Mouse (Mus musculus) forebrain, embryonic 16.5 days (tissue): ENCODE measurements around the gene Tagln3. TPM values are rescaled to one million over a fixed set of nuclear protein-coding genes. Genes with fewer than 3 reads are reported as not detected.

Source experiments
- ATAC-seq: fragments of 200-750 bp; cut with Nextera tagmentation; 2 replicates; pipeline ENCODE4 v1.8.0; 2017; ENCODE audit warnings: mild to moderate bottlenecking, moderate library complexity
- H3K27ac ChIP-seq: fragments of 300-500 bp; sonication (generic); 2 replicates; pipeline ENCODE4 v1.5.1; 2014; ENCODE audit warnings: low read length, control low read depth
- H3K27me3 ChIP-seq: fragments of 300-500 bp; sonication (generic); replicated peaks from 2 replicates; pipeline ENCODE4 v1.6.1; 2014; ENCODE audit warnings: low read length; ENCODE audit not compliant: control insufficient read depth, insufficient read depth
- H3K36me3 ChIP-seq: fragments of 300-500 bp; sonication (generic); 2 replicates; pipeline ENCODE4 v1.6.1; 2014; ENCODE audit not compliant: control insufficient read depth, insufficient read depth
- H3K4me1 ChIP-seq: fragments of 300-500 bp; sonication (generic); replicated peaks from 2 replicates; pipeline ENCODE4 v1.6.1; 2014; ENCODE audit warnings: low read length; ENCODE audit not compliant: control insufficient read depth, insufficient read depth
- H3K4me2 ChIP-seq: fragments of 300-500 bp; sonication (generic); 2 replicates; pipeline ENCODE4 v1.6.1; 2014; ENCODE audit warnings: mild to moderate bottlenecking, low read length, control low read depth
- H3K4me3 ChIP-seq: fragments of 300-500 bp; sonication (generic); replicated peaks from 2 replicates; pipeline ENCODE4 v1.5.1; 2014; ENCODE audit warnings: mild to moderate bottlenecking, low read length, control low read depth
- H3K9ac ChIP-seq: fragments of 300-500 bp; sonication (generic); replicated peaks from 2 replicates; pipeline ENCODE4 v1.6.1; 2014; ENCODE audit warnings: low read depth, low read length, control low read depth
- H3K9me3 ChIP-seq: fragments of 300-500 bp; sonication (generic); 2 replicates; pipeline ENCODE4 v1.6.1; 2016; ENCODE audit warnings: low read length; ENCODE audit not compliant: control insufficient read depth
- WGBS: fragments of 180-500 bp; shearing (Covaris S2); extraction: QIAGEN DNeasy Blood & Tissue Kit; methylation state at CpG from one replicate; pipeline ENCODE4 v1.1.7; 2014; 5-methylcytosine and 5-hydroxymethylcytosine counted together
- polyA plus RNA-seq: library from polyadenylated mRNA; unstranded; fragments of >200 nt; fragmentation: Nextera tagmentation; extraction: Ambion mirVana; gene quantifications from 2 replicates; pipeline ENCODE4 v1.2.1, GENCODE M21; 2015

The Tagln3 gene
- polyA plus RNA-seq, 1 experiment from 2014 or later = 473 TPM

- Histone ChIP-seq H3K4me1 (no peaks in the 10 kb centered on the region), H3K4me3 (no peak overlapping the region), H3K4me2 (no peak overlapping the region), H3K36me3 (no peaks in the 10 kb centered on the region), H3K9ac (no peak overlapping the region), H3K27me3 (no peaks in the 10 kb centered on the region), H3K27ac (no peak overlapping the region), H3K9me3 (no peaks in the 10 kb centered on the region)
- 50% methylated on average over 4 of the region's 4 CpGs for whole genome bisulfite sequencing
- no peak for ATAC-seq
Measured at GRCm38 (mm10) chr16:45670005-45670404, 54.4 kb downstream of the Tagln3 start.

- Histone ChIP-seq H3K36me3 (no peaks in the 10 kb centered on the region), H3K4me2 (no peak overlapping the region), H3K4me3 (no peak overlapping the region), H3K9ac (no peak overlapping the region), H3K4me1 (no peaks in the 10 kb centered on the region), H3K9me3 (no peaks in the 10 kb centered on the region), H3K27ac (no peak overlapping the region), H3K27me3 (no peaks in the 10 kb centered on the region)
- WGBS = 71% methylated on average over 3 of the region's 3 CpGs
- ATAC-seq = no peak
Measured at GRCm38 (mm10) chr16:45668178-45668577, 56.2 kb downstream of the Tagln3 start.

DNA sequence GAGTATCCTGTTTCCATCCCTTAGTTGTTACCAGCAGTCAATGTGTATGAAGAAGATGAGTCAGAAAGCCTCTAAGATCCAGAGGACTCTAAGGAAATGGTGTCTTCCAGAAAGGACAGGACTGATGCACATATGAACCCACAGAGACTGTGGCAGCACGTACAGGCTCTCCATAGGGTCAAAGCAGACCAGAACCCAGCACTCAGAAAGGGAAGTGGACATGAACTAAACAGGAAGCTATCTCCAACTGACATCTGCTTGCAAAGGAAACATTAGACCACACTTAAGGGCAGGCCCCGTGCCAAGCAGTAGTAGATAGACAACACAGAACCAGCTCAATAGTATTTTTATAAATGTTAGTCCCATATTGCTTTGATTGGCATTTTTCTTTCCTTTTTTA lies 58.3 kb downstream of the Tagln3 start:
- no peak overlapping the region for H3K9ac ChIP-seq
- H3K36me3 ChIP-seq = no peaks in the 10 kb centered on the region
- H3K4me1 ChIP-seq = no peaks in the 10 kb centered on the region
- no peaks in the 10 kb centered on the region for H3K27me3 ChIP-seq
- no peak overlapping the region for H3K4me2 ChIP-seq
- H3K4me3 ChIP-seq = no peak overlapping the region
- 77% methylated on average over 2 of the region's 2 CpGs for WGBS
- no peak for ATAC-seq
- H3K27ac ChIP-seq = no peak overlapping the region
- no peaks in the 10 kb centered on the region for H3K9me3 ChIP-seq

DNA sequence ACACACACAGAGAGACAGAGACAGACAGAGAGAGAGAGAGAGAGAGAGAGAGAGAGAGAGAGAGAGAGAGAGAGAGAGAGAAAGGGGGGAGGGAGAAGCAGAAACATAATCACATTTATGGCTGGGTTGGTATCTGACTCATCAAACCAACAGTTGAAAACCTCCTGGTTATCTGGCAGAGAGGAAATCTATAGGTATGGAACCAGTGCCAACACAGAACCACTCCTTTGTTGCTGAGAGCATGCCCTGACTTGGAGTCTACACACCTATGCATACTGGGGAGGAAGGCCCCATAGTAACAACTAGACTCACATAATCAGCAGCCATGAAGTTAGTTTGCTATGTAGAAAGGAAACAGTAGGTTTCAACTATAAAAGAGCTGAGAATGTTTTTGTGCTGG lies 62.0 kb downstream of the Tagln3 start:
- H3K27ac ChIP-seq = no peak overlapping the region
- H3K4me1 ChIP-seq = no peaks in the 10 kb centered on the region
- no peaks in the 10 kb centered on the region for H3K36me3 ChIP-seq
- H3K9me3 ChIP-seq = no peaks in the 10 kb centered on the region
- H3K27me3 ChIP-seq = no peaks in the 10 kb centered on the region
- no peak overlapping the region for H3K4me2 ChIP-seq
- ATAC-seq = no peak
- no peak overlapping the region for H3K4me3 ChIP-seq
- H3K9ac ChIP-seq = no peak overlapping the region

Other genes starting within 250 kb of the Tagln3 start
- not detected in 2 replicates for gene Gm609, start 231.6 kb downstream of the Tagln3 start, polyA plus RNA-seq
- not detected in 2 replicates for gene Gm17783, start 192.6 kb downstream of the Tagln3 start, polyA plus RNA-seq
- gene Slc9c1, start 189.3 kb downstream of the Tagln3 start, polyA plus RNA-seq = not detected in 2 replicates
- gene Gcsam, start 114.2 kb downstream of the Tagln3 start, polyA plus RNA-seq = 0.07 TPM in 1 of 2 replicates, not detected in the other
- gene BC016579, start 70.5 kb downstream of the Tagln3 start, polyA plus RNA-seq = not detected in 2 replicates
- 0.58 and 0.75 TPM in 2 replicates for gene Tmprss7, start 30.9 kb downstream of the Tagln3 start, polyA plus RNA-seq
- 42.1 and 42.7 TPM in 2 replicates for gene Abhd10, start 18.3 kb upstream of the Tagln3 start, polyA plus RNA-seq
- gene Phldb2, start 229.0 kb upstream of the Tagln3 start, polyA plus RNA-seq = 7.1 and 8.6 TPM in 2 replicates